Mouse (Mus musculus) large intestine, adult 2 months (tissue): Measurements from ENCODE around the gene Spdye4b. TPM values are rescaled to one million over a fixed set of nuclear protein-coding genes. Genes with fewer than 3 reads are reported as not detected.

Source experiments
- DNase-seq: peaks from one replicate; pipeline ENCODE4 v3.0.0-alpha.2; 2012; ENCODE audit warnings: low read depth, low spot score
- WGBS: fragments of 180-500 bp; shearing (Covaris S2); methylation state at CpG from one replicate; pipeline ENCODE4 v1.1.7; 2018; 5-methylcytosine and 5-hydroxymethylcytosine counted together
- polyA plus RNA-seq: library from polyadenylated mRNA; depleted of rRNA; stranded (reverse); fragments of >200 nt; gene quantifications from 2 replicates; pipeline ENCODE4 v1.2.3, GENCODE M21; 2012; rRNA removed

Gene Spdye4b
- polyA plus RNA-seq, 1 experiment = not detected

DNA sequence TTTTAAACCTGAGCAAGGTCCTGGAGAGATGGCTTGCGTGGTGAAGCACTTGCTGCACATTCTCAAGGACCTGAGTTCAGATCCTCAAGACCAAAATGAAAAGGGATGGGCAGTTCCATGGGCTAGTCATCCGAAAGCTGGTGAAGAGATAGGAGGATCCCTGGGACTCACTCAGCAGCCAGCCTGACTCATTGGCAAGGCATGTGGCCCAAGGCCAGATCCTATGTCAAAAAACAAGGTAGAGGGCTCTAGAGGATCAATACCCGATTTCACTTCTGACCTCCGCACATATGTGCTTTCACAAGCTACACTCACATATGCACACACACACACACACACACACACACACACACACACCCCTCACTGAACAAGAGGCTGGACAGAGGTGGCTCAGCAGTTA, 15.7 kb downstream of the Spdye4b start:
- no peak for DNase-seq
- WGBS = 70% methylated on average over 4 of the region's 4 CpGs

DNA sequence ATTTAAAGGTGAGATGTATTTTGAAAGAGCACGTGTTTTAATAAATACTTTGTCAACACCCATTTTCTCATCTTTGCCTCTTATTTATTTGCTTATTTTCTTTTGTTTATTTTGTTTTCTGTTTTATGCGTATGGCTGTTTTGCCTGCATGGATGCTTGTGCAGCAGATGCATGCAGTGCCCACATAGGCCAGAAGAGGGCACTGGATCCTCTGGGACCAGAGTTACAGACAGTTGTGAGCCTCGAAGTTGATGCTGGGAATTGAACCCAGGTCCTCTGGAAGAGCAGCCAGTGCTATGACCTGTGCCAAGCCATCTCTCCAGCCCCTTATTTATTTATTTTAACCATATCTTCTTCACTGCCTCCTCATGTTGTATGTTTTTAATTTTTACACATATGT, 24.2 kb downstream of the Spdye4b start:
- 76% methylated on average over 3 of the region's 3 CpGs for WGBS
- no peak for DNase-seq

DNA sequence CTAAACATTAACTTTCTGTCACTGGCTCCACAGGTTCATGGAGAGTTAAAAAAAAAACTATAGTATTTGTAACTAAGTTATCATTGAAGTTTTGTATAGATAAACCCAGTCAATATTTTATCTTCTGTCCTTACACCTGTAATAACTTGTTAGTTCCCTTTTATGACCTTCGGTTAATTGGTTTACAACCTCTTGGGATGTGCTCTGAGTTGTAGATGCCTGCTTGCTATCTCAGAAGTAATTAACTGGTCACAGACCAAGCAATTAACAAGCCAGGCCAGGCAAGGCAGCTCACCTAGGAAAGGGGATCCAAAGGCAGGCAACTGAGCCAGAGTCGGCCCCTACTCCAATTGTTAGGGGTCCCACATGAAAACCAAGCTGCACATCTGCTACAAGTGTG, 33.0 kb downstream of the Spdye4b start:
- WGBS = 22% methylated on average over 2 of the region's 2 CpGs
- peak; percentile 18 for DNase-seq

DNA sequence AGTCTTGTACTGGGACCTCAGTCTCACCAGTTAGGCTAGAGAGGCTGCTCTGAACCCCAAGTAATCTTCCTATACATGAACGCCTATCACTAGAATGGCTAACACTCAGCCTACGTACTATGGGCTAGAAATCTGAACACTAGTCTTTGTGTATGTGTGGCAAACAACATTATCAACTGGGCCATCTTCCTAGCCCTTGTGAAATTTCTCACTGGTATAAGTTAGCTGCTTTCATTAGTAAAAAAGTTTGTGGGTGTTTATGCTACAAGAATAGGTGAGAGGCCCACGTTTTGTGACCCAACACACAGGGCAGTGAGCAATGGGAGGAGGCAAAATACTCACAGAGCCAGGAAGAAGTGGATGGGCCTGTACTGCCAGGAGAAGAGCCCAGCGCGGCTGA, 40.2 kb downstream of the Spdye4b start:
- no peak for DNase-seq
- 72% methylated on average over 5 of the region's 5 CpGs for WGBS

DNA sequence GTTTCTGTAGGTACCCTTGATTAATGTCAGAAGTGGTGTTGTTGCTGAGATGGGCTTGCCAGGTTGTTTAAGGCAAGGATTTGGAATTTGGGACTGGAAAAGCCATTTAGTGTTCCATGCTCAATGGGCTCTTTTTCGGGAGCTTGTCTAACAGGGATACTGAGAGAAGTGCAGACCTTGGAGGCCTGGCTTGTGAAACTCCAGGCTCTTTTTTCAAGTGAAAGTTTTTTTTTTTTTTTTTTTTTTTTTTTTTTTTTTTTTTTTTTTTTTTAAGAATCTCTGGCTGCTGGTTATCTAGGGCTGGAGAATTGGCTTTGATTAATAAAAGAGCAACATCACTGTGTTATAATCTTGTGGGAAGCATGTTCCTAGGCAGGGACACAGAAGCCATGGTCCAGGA, 41.5 kb downstream of the Spdye4b start:
- 61% methylated on average over 1 of the region's 1 CpGs for WGBS
- DNase-seq = no peak

DNA sequence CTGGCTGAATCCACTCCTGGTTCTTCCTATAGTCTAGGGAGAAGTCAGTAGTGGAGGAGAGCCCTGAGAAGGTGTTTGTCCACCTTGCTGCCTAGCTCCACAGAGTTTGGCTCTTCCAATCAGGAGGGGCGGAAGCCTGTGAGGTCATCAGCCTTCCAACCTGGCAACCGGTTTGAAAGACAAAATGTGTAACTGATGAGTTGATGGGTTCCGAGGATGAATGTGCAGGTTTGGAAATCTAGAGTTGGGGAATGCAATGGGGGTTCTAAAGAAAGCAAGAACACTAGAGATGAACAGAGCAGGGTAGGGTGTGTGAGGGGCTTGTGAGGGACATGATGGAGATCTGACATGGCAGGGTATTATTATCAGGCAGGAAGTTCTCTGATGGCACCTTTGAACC, 46.0 kb downstream of the Spdye4b start, which contains the start of gene Spdye4a:
TSS of gene Spdye4a (minus strand) at position 101 of the 400 bp plus-strand sequence.
- no peak for DNase-seq
- WGBS = 87% methylated on average over 3 of the region's 3 CpGs

DNA sequence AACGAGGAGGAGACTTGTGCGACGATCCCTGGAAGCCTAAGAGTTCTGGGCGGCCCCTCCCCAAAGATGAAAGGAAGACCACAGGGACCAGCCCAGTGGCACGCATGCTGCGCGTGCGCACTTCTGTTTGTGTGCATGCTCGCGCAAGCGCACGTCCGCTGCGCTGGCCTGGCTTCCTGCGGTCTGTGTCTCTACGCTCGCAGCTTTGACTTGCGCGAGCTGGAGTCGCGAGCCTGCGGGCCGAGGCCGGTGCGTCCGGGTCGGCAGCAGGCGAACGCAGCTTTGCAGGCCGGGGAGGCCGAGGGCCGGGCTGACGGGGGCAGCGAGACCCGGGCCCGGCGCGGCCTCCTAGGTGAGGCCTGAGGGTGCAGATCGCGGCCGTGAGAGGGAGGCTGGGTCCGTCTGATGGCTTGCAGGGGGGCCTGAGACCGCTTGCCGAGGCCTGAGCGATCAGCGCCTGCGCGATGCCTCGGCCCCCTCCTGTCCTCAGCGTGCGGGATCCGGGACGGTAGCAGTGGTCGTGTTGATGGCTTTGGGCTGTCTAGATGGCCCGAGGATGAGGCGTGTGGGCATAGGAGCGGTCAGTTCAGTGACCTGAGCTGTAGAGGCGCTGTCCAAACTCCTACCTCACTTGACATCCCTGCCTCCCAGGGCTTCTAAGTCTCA, 54.3 kb downstream of the Spdye4b start, which contains the start of gene Zfp12:
TSS of gene Zfp12 (plus strand) at position 136 of the 666 bp plus-strand sequence.
- peak; percentile 80 for DNase-seq
- WGBS = under 1% methylated on average over 58 of the region's 58 CpGs

DNA sequence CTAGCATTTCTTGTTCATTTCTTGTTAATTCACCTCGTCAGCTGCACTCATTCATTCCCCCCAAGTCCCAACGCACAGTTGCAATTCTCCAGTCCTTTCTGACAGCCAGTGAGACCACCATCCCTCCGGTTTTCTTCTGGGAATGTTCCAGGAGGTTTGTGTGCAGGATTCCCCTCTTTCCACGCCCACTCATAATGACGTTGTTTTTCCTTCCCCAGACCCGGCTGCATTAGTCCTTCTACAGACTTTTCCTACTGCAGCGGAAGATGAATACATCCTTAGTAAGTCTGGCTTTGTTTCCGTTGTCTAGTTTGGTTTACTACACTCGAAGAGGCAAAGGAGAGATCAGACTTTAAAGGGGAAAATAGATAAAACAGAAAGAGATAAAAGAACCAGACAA, 55.2 kb downstream of the Spdye4b start:
- DNase-seq = no peak
- WGBS = 32% methylated on average over 9 of the region's 9 CpGs

DNA sequence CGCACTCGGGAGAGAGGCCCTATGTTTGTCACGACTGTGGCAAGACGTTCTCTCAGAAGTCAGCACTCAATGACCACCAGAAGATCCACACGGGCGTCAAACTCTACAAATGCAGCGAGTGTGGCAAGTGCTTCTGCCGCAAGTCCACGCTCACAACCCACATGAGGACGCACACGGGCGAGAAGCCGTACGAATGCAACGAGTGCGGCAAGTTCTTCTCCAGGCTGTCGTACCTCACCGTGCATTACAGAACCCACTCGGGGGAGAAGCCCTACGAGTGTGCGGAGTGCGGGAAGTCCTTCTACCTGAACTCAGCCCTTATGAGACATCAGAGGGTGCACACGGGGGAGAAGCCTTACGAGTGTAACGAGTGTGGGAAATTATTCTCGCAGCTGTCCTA, 64.1 kb downstream of the Spdye4b start:
- DNase-seq = no peak
- 97% methylated on average over 26 of the region's 26 CpGs for WGBS

DNA sequence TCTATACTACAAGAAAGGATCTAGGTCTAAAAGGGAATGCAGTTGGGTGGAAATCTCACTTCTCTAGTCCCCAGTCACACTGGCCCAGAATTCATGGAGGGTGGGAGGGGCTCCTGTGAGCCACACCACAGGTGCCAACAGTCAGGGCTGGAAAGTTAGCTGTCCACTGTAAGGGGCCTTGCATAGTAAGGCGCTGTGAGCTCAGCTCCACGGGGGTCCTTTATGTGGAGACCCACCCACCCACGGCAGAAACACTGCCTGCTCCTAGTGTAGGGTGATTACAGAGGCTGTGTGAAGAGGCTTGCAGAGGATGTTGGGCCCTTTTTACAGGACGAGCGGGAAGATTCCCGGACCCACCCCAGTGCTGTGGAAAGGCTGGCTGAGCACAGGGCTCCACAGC, 71.2 kb downstream of the Spdye4b start:
- WGBS = 88% methylated on average over 6 of the region's 6 CpGs
- DNase-seq = no peak

DNA sequence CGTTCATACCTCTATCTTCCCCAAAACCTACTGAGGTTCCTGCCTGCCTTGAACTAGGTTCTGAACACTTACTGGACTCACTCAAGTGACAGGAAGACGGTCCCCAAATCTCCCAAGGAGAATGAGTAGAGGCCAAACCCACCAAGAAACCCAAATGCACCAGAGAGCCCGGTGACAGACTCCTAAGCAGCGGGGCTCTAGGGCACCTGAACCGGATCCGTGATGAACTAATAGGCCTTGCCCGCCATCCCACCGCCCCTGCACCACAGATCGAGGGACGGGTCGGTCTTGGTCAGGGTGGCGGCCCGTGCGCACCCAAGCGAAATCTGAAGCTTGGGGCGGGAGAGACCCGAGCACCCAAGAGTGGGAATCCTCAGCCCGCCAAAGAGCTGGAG, 72.0 kb downstream of the Spdye4b start:
- no peak for DNase-seq
- WGBS = 83% methylated on average over 18 of the region's 18 CpGs

DNA sequence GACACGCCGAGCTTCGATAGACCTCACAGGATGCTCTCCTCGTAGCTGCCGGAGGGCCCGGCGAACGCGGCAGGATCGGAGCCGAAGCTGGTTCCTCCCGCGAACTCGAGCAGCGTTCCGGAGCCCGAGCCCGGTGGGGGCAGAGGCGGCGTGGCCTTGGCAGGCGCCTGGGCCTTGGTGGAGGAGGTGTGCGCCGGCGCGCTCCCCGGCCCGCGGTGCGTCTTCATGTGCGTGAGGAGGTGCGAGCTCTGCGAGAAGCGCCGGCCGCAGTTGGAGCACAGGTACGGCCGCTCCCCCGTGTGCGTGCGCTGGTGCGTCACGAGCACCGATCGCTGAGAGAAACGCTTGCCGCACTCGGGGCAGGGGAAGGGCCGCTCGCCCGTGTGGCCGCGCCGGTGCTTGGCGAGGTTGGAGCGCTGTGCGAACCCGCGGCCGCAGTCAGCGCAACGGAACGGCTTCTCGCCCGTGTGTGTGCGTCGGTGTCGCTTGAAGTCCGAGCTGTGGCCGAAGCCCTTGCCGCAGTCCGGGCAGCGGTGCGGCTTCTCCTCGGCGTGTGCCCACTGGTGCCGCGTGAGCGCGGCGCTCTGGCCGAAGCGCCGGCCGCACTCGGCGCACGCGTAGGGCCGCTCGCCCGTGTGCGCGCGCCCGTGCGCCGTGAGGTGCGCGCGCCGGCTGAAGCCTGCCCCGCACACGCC, 72.5 kb downstream of the Spdye4b start:
- 55% methylated on average over 103 of the region's 103 CpGs for WGBS
- no peak for DNase-seq

DNA sequence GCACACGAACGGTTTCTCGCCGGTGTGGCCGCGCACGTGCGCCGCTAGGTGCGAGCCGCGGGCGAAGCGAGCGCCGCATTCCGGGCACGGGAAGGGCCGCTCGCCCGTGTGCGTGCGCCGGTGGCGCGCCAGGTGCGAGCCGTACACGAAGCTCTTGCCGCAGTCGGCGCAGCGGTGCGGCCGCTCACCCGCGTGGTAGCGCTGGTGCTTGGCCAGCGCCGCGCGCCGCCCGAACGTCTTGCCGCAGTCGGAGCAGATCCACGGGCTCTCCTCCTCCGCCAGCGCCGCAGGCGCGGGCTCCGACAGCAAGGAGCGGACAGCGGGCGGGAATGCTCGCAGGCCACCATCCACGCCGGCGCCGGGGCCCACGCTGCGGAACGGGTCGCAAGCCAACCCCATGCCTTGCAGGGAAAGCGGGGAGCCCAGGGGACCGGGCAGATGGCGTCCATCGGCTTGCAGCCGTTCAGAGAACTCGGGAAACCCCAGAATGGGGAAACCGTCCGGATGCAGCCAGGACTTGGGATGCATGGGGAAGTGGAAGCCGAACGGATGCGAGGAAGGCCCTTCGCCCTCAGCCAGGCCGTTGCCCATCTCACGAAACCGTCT, 73.2 kb downstream of the Spdye4b start:
- 61% methylated on average over 81 of the region's 81 CpGs for WGBS

More for the DNA sequence above, 73.2 kb downstream of the Spdye4b start:
- DNase-seq = no peak

Other genes with a start within 250 kb of the Spdye4b start
- gene Fscn1, start 220.7 kb upstream of the Spdye4b start, polyA plus RNA-seq = 15.5 and 16.4 TPM in 2 replicates
- gene Rnf216, start 68.0 kb upstream of the Spdye4b start, polyA plus RNA-seq = 15.7 and 19.4 TPM in 2 replicates
- not detected in 2 replicates for gene Olfr718-ps1, start 33.4 kb upstream of the Spdye4b start, polyA plus RNA-seq
- 2.6 and 3.1 TPM in 2 replicates for gene Rbak, start 242 bp upstream of the Spdye4b start, polyA plus RNA-seq
- gene Spdye4a, start 45.9 kb downstream of the Spdye4b start, polyA plus RNA-seq = not detected in 2 replicates
- gene Zfp12, start 54.1 kb downstream of the Spdye4b start, polyA plus RNA-seq = 4.1 and 4.5 TPM in 2 replicates
- gene Zfp316, start 89.0 kb downstream of the Spdye4b start, polyA plus RNA-seq = 1.3 and 1.9 TPM in 2 replicates
- gene Zfp853, start 112.6 kb downstream of the Spdye4b start, polyA plus RNA-seq = 0.07 and 0.08 TPM in 2 replicates
- gene E130309D02Rik, start 134.3 kb downstream of the Spdye4b start, polyA plus RNA-seq = 17.7 and 18.3 TPM in 2 replicates
- gene Zdhhc4, start 148.2 kb downstream of the Spdye4b start, polyA plus RNA-seq = 53.3 and 63.0 TPM in 2 replicates
- 0.16 and 0.22 TPM in 2 replicates for gene Grid2ip, start 176.3 kb downstream of the Spdye4b start, polyA plus RNA-seq
- gene Kdelr2, start 222.8 kb downstream of the Spdye4b start, polyA plus RNA-seq = 216 and 221 TPM in 2 replicates